Mouse (Mus musculus): ENCODE measurements around the gene Grhl1. TPM values are rescaled to one million over a fixed set of nuclear protein-coding genes. Genes with fewer than 3 reads are reported as not detected.

The Grhl1 gene
- polyA plus RNA-seq, 1 experiment, result 0.41 TPM

DNA sequence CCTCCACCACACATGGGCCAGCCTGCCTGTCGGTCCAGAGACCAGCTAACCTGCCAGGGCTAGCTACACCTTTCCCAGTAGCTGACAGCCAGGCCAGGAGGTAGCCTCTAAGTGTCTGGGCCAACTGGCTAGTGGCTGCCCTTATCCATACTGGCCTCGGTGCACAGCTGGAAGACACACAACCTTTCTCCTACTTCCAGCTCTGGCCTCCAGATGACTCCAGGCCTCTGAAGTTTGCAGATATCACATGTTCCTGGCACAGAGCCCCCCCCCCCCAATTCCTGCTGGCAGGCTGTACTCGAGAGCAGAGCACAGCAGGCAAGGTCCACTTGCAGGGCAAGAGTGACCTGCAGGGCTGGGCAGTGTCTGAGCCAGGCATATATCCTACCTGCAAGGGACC lies 55.1 kb downstream of the Grhl1 start:
- H3K4me2 ChIP-seq (ENCODE audit: low read depth), result no peak overlapping the region
- H3K79me2 ChIP-seq (ENCODE audit: control insufficient read depth, insufficient read depth), result no peaks in the 10 kb centered on the region
- TF ChIP-seq E2F4 (IDR thresholded peaks at IDR 0.05; ENCODE audit: insufficient read depth), result no peak
- no peak overlapping the region for H3ac ChIP-seq (ENCODE audit: control insufficient read depth, insufficient read length)
- no peaks in the 10 kb centered on the region for H3K36me3 ChIP-seq (ENCODE audit: control insufficient read depth, insufficient read depth)
- no peaks in the 10 kb centered on the region for H3K27me3 ChIP-seq (ENCODE audit: control insufficient read depth, insufficient read depth, insufficient read length)
- H3K4me3 ChIP-seq, result no peak overlapping the region

DNA sequence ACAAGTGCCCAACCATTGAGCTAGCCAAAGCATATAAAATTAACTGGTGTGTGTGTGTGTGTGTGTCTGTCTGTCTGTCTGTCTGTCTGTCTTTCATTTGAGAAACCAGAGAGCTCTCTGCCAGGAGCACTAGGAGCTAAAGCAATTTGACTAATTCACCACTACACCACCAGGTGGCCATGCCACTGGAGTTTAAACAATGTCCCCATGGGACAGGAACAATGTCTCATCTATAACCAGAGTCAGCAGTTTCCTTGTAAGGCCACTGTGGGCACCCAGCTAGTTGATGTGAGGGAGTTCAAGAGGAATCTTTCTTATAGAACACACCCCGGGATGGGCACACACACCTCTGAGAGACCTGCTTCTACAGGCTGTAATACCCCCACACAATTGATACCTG lies 58.1 kb downstream of the Grhl1 start:
- Histone ChIP-seq H3K27me3 (ENCODE audit: control insufficient read depth, insufficient read depth, insufficient read length) (no peaks in the 10 kb centered on the region), H3ac (ENCODE audit: control insufficient read depth, insufficient read length) (no peak overlapping the region), H3K4me2 (ENCODE audit: low read depth) (no peak overlapping the region), H3K79me2 (ENCODE audit: control insufficient read depth, insufficient read depth) (no peaks in the 10 kb centered on the region), H3K36me3 (ENCODE audit: control insufficient read depth, insufficient read depth) (no peaks in the 10 kb centered on the region), H3K4me3 (no peak overlapping the region)
- TF ChIP-seq E2F4 (IDR thresholded peaks at IDR 0.05; ENCODE audit: insufficient read depth) (no peak), SRF (IDR thresholded peaks at IDR 0.05; ENCODE audit: control insufficient read depth, insufficient read length, low read depth) (no peak), TCF12 (IDR thresholded peaks at IDR 0.05; ENCODE audit: insufficient read depth, poor library complexity, severe bottlenecking) (no peak), USF1 (IDR thresholded peaks at IDR 0.05; ENCODE audit: low read depth) (no peak), MYOG (IDR thresholded peaks at IDR 0.05; ENCODE audit: control insufficient read depth in 1 of 3, insufficient read depth in 1 of 3, insufficient read length in 2 of 3, low read depth in 2 of 3) (no peak), CEBPB (IDR thresholded peaks at IDR 0.05; ENCODE audit: insufficient read depth, poor library complexity, severe bottlenecking) (no peak), TCF3 (IDR thresholded peaks at IDR 0.05; ENCODE audit: insufficient read length, low read depth) (no peak), REST (IDR thresholded peaks at IDR 0.05; ENCODE audit: insufficient read depth, insufficient read length) (no peak), POLR2AphosphoS2 (IDR thresholded peaks at IDR 0.05; ENCODE audit: insufficient read length, low read depth) (no peak), MAX (IDR thresholded peaks at IDR 0.05; ENCODE audit: low read depth) (no peak), MYOD1 (IDR thresholded peaks at IDR 0.05; ENCODE audit: control insufficient read depth in 1 of 3, insufficient read length in 2 of 3, low read depth in 2 of 3) (no peak), POLR2A (IDR thresholded peaks at IDR 0.05; ENCODE audit: insufficient read length, low read depth) (no peak)

DNA sequence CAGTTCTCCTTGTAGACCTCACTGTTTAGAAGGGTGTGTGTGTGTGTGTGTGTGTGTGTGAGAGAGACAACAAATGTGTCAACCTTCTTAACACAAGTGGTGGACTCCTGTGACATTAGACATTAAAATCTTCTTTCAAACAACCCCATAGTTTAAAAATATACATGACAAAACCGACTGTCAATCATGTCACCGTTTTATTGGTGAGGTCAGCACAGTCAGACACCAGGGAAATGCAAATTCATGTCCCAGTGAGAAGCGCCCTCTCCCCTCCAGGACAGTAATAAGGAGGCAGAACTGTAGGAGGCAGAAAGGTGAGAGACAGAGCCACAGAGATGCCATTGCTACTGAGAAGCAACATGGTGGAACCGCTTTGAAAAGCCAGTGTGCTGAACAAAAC lies 60.3 kb downstream of the Grhl1 start:
- no peak overlapping the region for H3ac ChIP-seq (ENCODE audit: control insufficient read depth, insufficient read length)

DNA sequence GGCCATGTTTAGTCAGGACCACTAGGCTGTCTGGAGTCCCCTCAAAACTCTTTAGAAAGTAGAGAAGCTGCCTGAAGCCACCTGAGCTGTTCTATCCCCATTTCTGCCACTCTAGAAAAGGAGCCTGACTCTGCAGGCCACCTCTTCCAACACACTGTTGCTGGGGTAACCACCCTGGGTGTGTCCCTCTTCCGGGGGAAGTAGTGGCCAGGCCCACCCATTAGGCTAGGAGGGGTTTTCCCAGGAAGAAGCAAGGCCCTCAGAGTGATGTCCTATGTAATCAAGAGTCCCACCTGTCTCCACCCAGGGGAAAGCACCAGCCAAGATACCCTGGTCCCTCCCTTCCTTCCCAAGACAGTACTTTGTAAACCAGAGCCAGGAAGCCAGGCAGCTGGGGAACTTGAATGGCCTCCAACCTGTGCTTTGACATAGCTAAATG lies 61.7 kb downstream of the Grhl1 start:
- no peaks in the 10 kb centered on the region for H3K79me2 ChIP-seq (ENCODE audit: control insufficient read depth, insufficient read depth)
- no peak overlapping the region for H3K4me3 ChIP-seq
- H3K27me3 ChIP-seq (ENCODE audit: control insufficient read depth, insufficient read depth, insufficient read length), result no peaks in the 10 kb centered on the region
- H3ac ChIP-seq (ENCODE audit: control insufficient read depth, insufficient read length), result no peak overlapping the region
- TF ChIP-seq MYOG (IDR thresholded peaks at IDR 0.05; ENCODE audit: control insufficient read depth in 1 of 3, insufficient read depth in 1 of 3, insufficient read length in 2 of 3, low read depth in 2 of 3), result peak in 1 of 3 experiments; percentile 35
- no peak for TF ChIP-seq USF1 (IDR thresholded peaks at IDR 0.05; ENCODE audit: low read depth)
- peak in 1 of 3 experiments; percentile 54 for TF ChIP-seq MYOD1 (IDR thresholded peaks at IDR 0.05; ENCODE audit: control insufficient read depth in 1 of 3, insufficient read length in 2 of 3, low read depth in 2 of 3)
- no peaks in the 10 kb centered on the region for H3K36me3 ChIP-seq (ENCODE audit: control insufficient read depth, insufficient read depth)
- H3K4me2 ChIP-seq (ENCODE audit: low read depth), result no peak overlapping the region

More for the DNA sequence above, 60.3 kb downstream of the Grhl1 start:
- H3K36me3 ChIP-seq (ENCODE audit: control insufficient read depth, insufficient read depth), result no peaks in the 10 kb centered on the region
- TF ChIP-seq SRF (IDR thresholded peaks at IDR 0.05; ENCODE audit: control insufficient read depth, insufficient read length, low read depth) (no peak), REST (IDR thresholded peaks at IDR 0.05; ENCODE audit: insufficient read depth, insufficient read length) (no peak), POLR2AphosphoS2 (IDR thresholded peaks at IDR 0.05; ENCODE audit: insufficient read length, low read depth) (no peak), E2F4 (IDR thresholded peaks at IDR 0.05; ENCODE audit: insufficient read depth) (no peak), CEBPB (IDR thresholded peaks at IDR 0.05; ENCODE audit: insufficient read depth, poor library complexity, severe bottlenecking) (no peak), MAX (IDR thresholded peaks at IDR 0.05; ENCODE audit: low read depth) (no peak), TCF12 (IDR thresholded peaks at IDR 0.05; ENCODE audit: insufficient read depth, poor library complexity, severe bottlenecking) (no peak), POLR2A (IDR thresholded peaks at IDR 0.05; ENCODE audit: insufficient read length, low read depth) (no peak), MYOD1 (IDR thresholded peaks at IDR 0.05; ENCODE audit: control insufficient read depth in 1 of 3, insufficient read length in 2 of 3, low read depth in 2 of 3) (no peak), USF1 (IDR thresholded peaks at IDR 0.05; ENCODE audit: low read depth) (no peak), MYOG (IDR thresholded peaks at IDR 0.05; ENCODE audit: control insufficient read depth in 1 of 3, insufficient read depth in 1 of 3, insufficient read length in 2 of 3, low read depth in 2 of 3) (no peak), TCF3 (IDR thresholded peaks at IDR 0.05; ENCODE audit: insufficient read length, low read depth) (no peak)
- H3K4me3 ChIP-seq, result no peak overlapping the region
- H3K27me3 ChIP-seq (ENCODE audit: control insufficient read depth, insufficient read depth, insufficient read length), result no peaks in the 10 kb centered on the region
- H3K4me2 ChIP-seq (ENCODE audit: low read depth), result no peak overlapping the region
- H3K79me2 ChIP-seq (ENCODE audit: control insufficient read depth, insufficient read depth), result no peaks in the 10 kb centered on the region

DNA sequence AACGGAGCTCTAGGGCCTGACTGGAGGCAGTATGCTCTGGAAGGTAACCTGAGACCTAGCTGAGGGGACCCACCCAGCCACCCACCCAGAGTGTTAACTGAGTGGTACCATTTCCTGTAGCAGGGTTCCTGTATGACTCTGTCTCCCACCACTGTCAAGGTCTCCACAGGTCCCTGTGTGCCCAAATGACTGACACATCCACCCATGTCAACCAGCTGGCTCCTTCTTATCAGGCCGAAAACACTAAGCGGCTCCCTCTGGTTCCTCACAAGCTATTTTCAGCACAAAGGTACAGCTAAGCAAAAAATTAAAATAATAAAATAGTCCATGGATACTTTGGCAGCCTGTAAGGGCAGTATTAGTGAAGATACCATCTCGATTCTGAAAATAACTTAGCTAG lies 62.1 kb downstream of the Grhl1 start:
- Histone ChIP-seq H3K27me3 (ENCODE audit: control insufficient read depth, insufficient read depth, insufficient read length) (no peaks in the 10 kb centered on the region), H3K4me2 (ENCODE audit: low read depth) (no peak overlapping the region), H3K36me3 (ENCODE audit: control insufficient read depth, insufficient read depth) (no peaks in the 10 kb centered on the region), H3K79me2 (ENCODE audit: control insufficient read depth, insufficient read depth) (no peaks in the 10 kb centered on the region), H3K4me3 (no peak overlapping the region), H3ac (ENCODE audit: control insufficient read depth, insufficient read length) (no peak overlapping the region)
- TF ChIP-seq POLR2A (IDR thresholded peaks at IDR 0.05; ENCODE audit: insufficient read length, low read depth) (no peak), CEBPB (IDR thresholded peaks at IDR 0.05; ENCODE audit: insufficient read depth, poor library complexity, severe bottlenecking) (no peak), MYOD1 (IDR thresholded peaks at IDR 0.05; ENCODE audit: control insufficient read depth in 1 of 3, insufficient read length in 2 of 3, low read depth in 2 of 3) (peak in 1 of 3 experiments; percentile 52)
